Mouse (Mus musculus) midbrain, postnatal 0 days (tissue): ENCODE data around the gene Dlgap1. TPM values are rescaled to one million over a fixed set of nuclear protein-coding genes. Genes with fewer than 3 reads are reported as not detected.

ENCODE experiments used
- ATAC-seq: fragments of 200-750 bp; cut with Nextera tagmentation; 2 replicates; pipeline ENCODE4 v1.8.0; 2017; ENCODE audit warnings: moderate number of reproducible peaks, mild to moderate bottlenecking, moderate TSS enrichment, moderate library complexity; ENCODE audit not compliant: low FRiP score
- DNase-seq: peaks from one replicate; pipeline ENCODE4 v3.0.0-alpha.2; 2015; ENCODE audit warnings: low spot score
- H3K27ac ChIP-seq: fragments of 300-500 bp; sonication (generic); 2 replicates; pipeline ENCODE4 v1.5.1; 2014; ENCODE audit warnings: low read depth, mild to moderate bottlenecking, low read length, mixed read lengths
- H3K27me3 ChIP-seq: fragments of 300-500 bp; sonication (generic); 2 replicates; pipeline ENCODE4 v1.6.1; 2014; ENCODE audit warnings: low read length, control low read depth, mixed read lengths; ENCODE audit not compliant: insufficient read depth
- H3K36me3 ChIP-seq: fragments of 300-500 bp; sonication (generic); 2 replicates; pipeline ENCODE4 v1.6.1; 2014; ENCODE audit warnings: low read length, control low read depth, mixed read lengths; ENCODE audit not compliant: insufficient read depth
- H3K4me1 ChIP-seq: fragments of 300-500 bp; sonication (generic); 2 replicates; pipeline ENCODE4 v1.6.1; 2014; ENCODE audit warnings: mild to moderate bottlenecking, control low read depth, antibody characterized with exemption, low read length, mixed read lengths; ENCODE audit not compliant: insufficient read depth
- H3K4me2 ChIP-seq: fragments of 300-500 bp; sonication (generic); 2 replicates; pipeline ENCODE4 v1.6.1; 2014; ENCODE audit warnings: low read depth, mild to moderate bottlenecking, low read length, mixed read lengths; ENCODE audit not compliant: poor library complexity, severe bottlenecking
- H3K4me3 ChIP-seq: fragments of 300-500 bp; sonication (generic); 2 replicates; pipeline ENCODE4 v1.5.1; 2014; ENCODE audit warnings: low read depth, mild to moderate bottlenecking, low read length, moderate library complexity
- H3K9ac ChIP-seq: fragments of 300-500 bp; sonication (generic); replicated peaks from 2 replicates; pipeline ENCODE4 v1.6.1; 2014; ENCODE audit warnings: mild to moderate bottlenecking, low read length, moderate library complexity, mixed read lengths; ENCODE audit not compliant: poor library complexity, severe bottlenecking
- H3K9me3 ChIP-seq: fragments of 300-500 bp; sonication (generic); 2 replicates; pipeline ENCODE4 v1.6.1; 2016; ENCODE audit warnings: low read length, control low read depth
- CTCF ChIP-seq: IDR thresholded peaks from 2 replicates; pipeline ENCODE4 v1.5.1; 2016; ENCODE audit warnings: antibody characterized with exemption, mild to moderate bottlenecking
- WGBS: fragments of 180-500 bp; shearing (Covaris S2); extraction: QIAGEN DNeasy Blood & Tissue Kit; methylation state at CpG from one replicate; pipeline ENCODE4 v1.1.7; 2014; 5-methylcytosine and 5-hydroxymethylcytosine counted together
- polyA plus RNA-seq: library from polyadenylated mRNA; unstranded; fragments of >200 nt; fragmentation: Nextera tagmentation; extraction: Ambion mirVana; gene quantifications from 2 replicates; pipeline ENCODE4 v1.2.1, GENCODE M21; 2015
- total RNA-seq: library from RNA; depleted of rRNA; stranded (reverse); fragments of >200 nt; gene quantifications from 2 replicates; pipeline ENCODE4 v1.2.3, GENCODE M21; 2014

The Dlgap1 gene
- total and polyA plus RNA-seq, 2 experiments from 2014 or later, result 34.9 to 84.8 TPM

DNA sequence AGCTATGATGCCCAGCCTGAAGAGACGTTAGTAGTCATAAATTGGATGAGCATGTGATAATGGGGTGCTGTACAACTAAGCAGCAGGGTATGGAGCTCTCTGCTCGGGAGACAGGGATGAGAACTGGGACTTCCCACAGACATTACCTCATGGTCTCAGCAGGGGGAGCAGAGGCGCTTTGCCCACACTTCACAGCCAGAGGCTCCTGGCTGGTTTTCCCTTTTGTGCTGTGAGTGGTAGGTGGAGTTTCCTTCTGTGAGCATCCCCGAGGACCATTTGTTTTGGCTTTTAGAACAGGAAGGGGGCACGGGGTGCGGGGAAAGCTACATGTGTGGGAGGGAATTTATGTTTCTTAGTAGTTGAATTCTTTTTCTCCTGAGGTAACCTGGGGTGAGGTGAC is 768.6 kb downstream of the Dlgap1 start:
- ATAC-seq, result no peak
- Histone ChIP-seq H3K4me2 (no peak overlapping the region; the same call in 1 of the 2 replicates), H3K4me3 (no peak overlapping the region), H3K36me3 (no peaks in the 10 kb centered on the region), H3K9ac (no peak overlapping the region), H3K27ac (no peak overlapping the region), H3K9me3 (no peaks in the 10 kb centered on the region), H3K4me1 (no peaks in the 10 kb centered on the region), H3K27me3 (no peaks in the 10 kb centered on the region)
- peak; percentile 44 for DNase-seq
- peak; percentile 62 for TF ChIP-seq CTCF
- 5% methylated on average over 6 of the region's 6 CpGs for WGBS

GRCm38 (mm10) chr17:70738168-70738854 is 769.4 kb downstream of the Dlgap1 start:
- Histone ChIP-seq H3K4me1 (no peaks in the 10 kb centered on the region), H3K36me3 (no peaks in the 10 kb centered on the region), H3K27me3 (no peaks in the 10 kb centered on the region), H3K4me2 (peak overlapping the region; percentile 42), H3K9me3 (no peaks in the 10 kb centered on the region), H3K27ac (no peak overlapping the region; the same call in 1 of the 2 replicates), H3K9ac (no peak overlapping the region), H3K4me3 (no peak overlapping the region; the same call in 1 of the 2 replicates)
- peak; percentile 91 for ATAC-seq
- WGBS, result 4% methylated on average over 17 of the region's 17 CpGs
- TF ChIP-seq CTCF, result peak; percentile 75
- peak; percentile 80 for DNase-seq

GRCm38 (mm10) chr17:70739346-70739745 is 770.5 kb downstream of the Dlgap1 start:
- H3K27ac ChIP-seq, result no peak overlapping the region
- H3K4me3 ChIP-seq, result no peak overlapping the region
- no peaks in the 10 kb centered on the region for H3K36me3 ChIP-seq
- ATAC-seq (no peak), DNase-seq (no peak)
- no peaks in the 10 kb centered on the region for H3K27me3 ChIP-seq
- no peak for TF ChIP-seq CTCF
- H3K9me3 ChIP-seq, result no peaks in the 10 kb centered on the region
- H3K4me2 ChIP-seq, result no peak overlapping the region
- WGBS, result 87% methylated on average over 6 of the region's 6 CpGs
- no peaks in the 10 kb centered on the region for H3K4me1 ChIP-seq
- H3K9ac ChIP-seq, result no peak overlapping the region

- 87% methylated on average over 1 of the region's 1 CpGs for WGBS
These were observed 772.8 kb downstream of the Dlgap1 start for GRCm38 (mm10) chr17:70741696-70742095.

DNA sequence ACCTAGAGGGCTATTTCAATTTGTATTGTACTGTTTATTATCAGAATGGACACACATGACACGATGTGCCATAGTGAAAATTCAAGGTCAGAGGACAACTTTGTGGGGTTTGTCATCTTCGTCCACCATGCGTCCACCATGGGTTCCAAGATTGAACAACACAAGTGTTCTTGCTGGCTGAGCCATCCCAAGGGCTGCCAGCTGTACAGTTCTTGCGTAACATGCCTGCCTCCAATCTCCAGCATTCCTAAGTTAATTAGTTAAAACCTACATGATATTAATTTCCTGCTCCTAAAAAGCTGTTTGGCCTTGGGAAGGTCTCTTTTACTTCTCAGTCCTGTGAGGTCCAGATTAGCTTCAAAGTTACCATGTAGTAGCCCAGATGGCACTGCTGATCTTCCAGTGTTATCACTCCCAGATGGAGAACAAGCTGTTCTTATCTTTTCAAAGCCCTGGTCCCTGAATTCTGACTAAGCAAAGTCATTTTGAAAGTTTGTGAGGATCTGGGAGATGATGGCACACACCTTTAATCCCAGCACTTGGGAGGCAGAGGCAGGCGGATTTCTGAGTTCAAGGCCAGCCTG is 775.8 kb downstream of the Dlgap1 start:
- no peak overlapping the region for H3K27ac ChIP-seq
- peaks cover 21% of the 10 kb centered on the region; the same call in 1 of the 2 replicates for H3K27me3 ChIP-seq
- no peaks in the 10 kb centered on the region for H3K9me3 ChIP-seq
- no peak overlapping the region for H3K4me2 ChIP-seq
- no peaks in the 10 kb centered on the region for H3K4me1 ChIP-seq
- no peak for TF ChIP-seq CTCF
- ATAC-seq (no peak), DNase-seq (no peak)
- H3K4me3 ChIP-seq, result no peak overlapping the region
- no peak overlapping the region for H3K9ac ChIP-seq
- H3K36me3 ChIP-seq, result no peaks in the 10 kb centered on the region
- WGBS, result 99% methylated on average over 5 of the region's 5 CpGs

More at GRCm38 (mm10) chr17:70741696-70742095, 772.8 kb downstream of the Dlgap1 start:
- Histone ChIP-seq H3K27ac (no peak overlapping the region), H3K4me2 (no peak overlapping the region), H3K4me3 (no peak overlapping the region), H3K9me3 (no peaks in the 10 kb centered on the region), H3K27me3 (peaks cover 10% of the 10 kb centered on the region; the same call in 1 of the 2 replicates), H3K36me3 (no peaks in the 10 kb centered on the region), H3K4me1 (no peaks in the 10 kb centered on the region), H3K9ac (no peak overlapping the region)
- DNase-seq (no peak), ATAC-seq (no peak)
- TF ChIP-seq CTCF, result no peak

GRCm38 (mm10) chr17:70745385-70745784 is 776.5 kb downstream of the Dlgap1 start:
- Histone ChIP-seq H3K9me3 (no peaks in the 10 kb centered on the region), H3K36me3 (no peaks in the 10 kb centered on the region), H3K27ac (no peak overlapping the region), H3K4me1 (no peaks in the 10 kb centered on the region), H3K4me3 (no peak overlapping the region), H3K9ac (no peak overlapping the region), H3K4me2 (no peak overlapping the region), H3K27me3 (peaks cover 21% of the 10 kb centered on the region; the same call in 1 of the 2 replicates)
- WGBS, result 83% methylated on average over 6 of the region's 6 CpGs
- ATAC-seq (no peak), DNase-seq (no peak)
- TF ChIP-seq CTCF, result no peak
